ENCODE assay signal across 19 mouse cellular contexts in genomic region chr7:118953626-118954282, GRCm38 (mm10). TPM values are rescaled to one million over a fixed set of nuclear protein-coding genes. Genes with fewer than 3 reads are reported as not detected.
A peak's percentile ranks its signal among the peaks of the same experiment; 100 is the strongest.
DNase-seq lines count a peak whose midpoint lies in the region; ATAC-seq and TF ChIP-seq lines count a peak whose summit lies in the region.
"Had no signal": no experiment of that assay in that cellular context is flagged by ENCODE, and none has a peak within 500 bp of the region (broad histone marks: within the 10 kb centered on the region; RNA-seq: fewer than 3 reads in every experiment).

No protein-coding gene starts in this region.

- H3K4me2 ChIP-seq in intestine, embryonic 15.5 days (replicated peaks): no peak overlapping the region
- H3K4me2 ChIP-seq in stomach, postnatal 0 days (replicated peaks; ENCODE audit: low read depth): no peak overlapping the region
- H3K4me2 ChIP-seq: heart, embryonic 13.5 days; limb, embryonic 12.5 days; midbrain, embryonic 15.5 days; stomach, embryonic 15.5 days had no signal

- ATAC-seq in intestine, embryonic 15.5 days: peak; percentile 31; the same call in 1 of the 2 replicates
- ATAC-seq in stomach, postnatal 0 days (ENCODE audit: low FRiP score, low TSS enrichment): 0 out of 2 replicates have a peak, but pooled peaks have one; percentile 10
- ATAC-seq: midbrain, embryonic 15.5 days had no signal

- no peak for TF ChIP-seq EP300 in stomach, postnatal 0 days (optimal IDR thresholded peaks at IDR 0.05)

- no peaks in the 10 kb centered on the region for H3K27me3 ChIP-seq in cerebellum, adult 2 months (ENCODE audit: control insufficient read depth, insufficient read depth, low read length)
- no peaks in the 10 kb centered on the region for H3K27me3 ChIP-seq in intestine, embryonic 15.5 days (replicated peaks)
- no peaks in the 10 kb centered on the region for H3K27me3 ChIP-seq in stomach, postnatal 0 days (ENCODE audit: control insufficient read depth, insufficient read depth, low read length)
- H3K27me3 ChIP-seq: heart, embryonic 13.5 days; limb, embryonic 12.5 days; midbrain, embryonic 15.5 days; stomach, embryonic 15.5 days had no signal

- no peak overlapping the region for H3K4me3 ChIP-seq in cerebellum, adult 2 months (replicated peaks; ENCODE audit: insufficient read depth, low read depth, low read length)
- no peak overlapping the region for H3K4me3 ChIP-seq in layer of hippocampus, adult 2 months
- no peak overlapping the region for H3K4me3 ChIP-seq in intestine, embryonic 15.5 days (replicated peaks)
- H3K4me3 ChIP-seq in stomach, postnatal 0 days (ENCODE audit: low read depth, low read length): no peak overlapping the region
- H3K4me3 ChIP-seq: heart, embryonic 13.5 days; limb, embryonic 12.5 days; megakaryocyte, embryonic 14.5 days; midbrain, embryonic 15.5 days; myocyte; stomach, embryonic 15.5 days had no signal

- no peak for DNase-seq in cerebellum, adult 2 months
- no peak for DNase-seq in cerebellum, postnatal 36 days
- no peak for DNase-seq in layer of hippocampus, adult 2 months (ENCODE audit: low spot score in 2 of 2)
- DNase-seq in layer of hippocampus, adult 9-11 months: no peak
- DNase-seq in stomach, postnatal 0 days (ENCODE audit: low spot score): no peak
- DNase-seq in retina, embryonic 14.5 days (ENCODE audit: low spot score): no peak
- DNase-seq: cerebellum, adult 9-11 months; heart, adult 11 months; kidney, postnatal 36 days; right cerebral cortex, postnatal 14 days had no signal

- TF ChIP-seq CTCF in cerebellum, adult 2 months (IDR thresholded peaks at IDR 0.05; ENCODE audit: borderline replicate concordance, insufficient read depth, low read depth, low read length): no peak
- TF ChIP-seq CTCF in layer of hippocampus, adult 2 months (conservative IDR thresholded peaks at IDR 0.05): no peak
- no peak for TF ChIP-seq CTCF in stomach, postnatal 0 days (IDR thresholded peaks at IDR 0.05; ENCODE audit: low read depth)

- H3K27ac ChIP-seq in cerebellum, adult 2 months (ENCODE audit: insufficient read depth, low read length): peak overlapping the region; percentile 52; the same call in 1 of the 2 replicates
- H3K27ac ChIP-seq in layer of hippocampus, adult 2 months: peak overlapping the region; percentile 14
- H3K27ac ChIP-seq in intestine, embryonic 15.5 days: no peak overlapping the region
- no peak overlapping the region for H3K27ac ChIP-seq in stomach, postnatal 0 days (replicated peaks)
- H3K27ac ChIP-seq: heart, embryonic 13.5 days; limb, embryonic 12.5 days; liver, embryonic 14.5 days; midbrain, embryonic 15.5 days; stomach, embryonic 15.5 days had no signal

- WGBS in cerebellum, adult 2 months: 18% methylated on average over 11 of the region's 11 CpGs
- WGBS in intestine, embryonic 15.5 days: 60% methylated on average over 11 of the region's 11 CpGs
- 48% methylated on average over 11 of the region's 11 CpGs for WGBS in stomach, postnatal 0 days

- TF ChIP-seq POLR2A in cerebellum, adult 2 months (IDR thresholded peaks at IDR 0.05; ENCODE audit: borderline replicate concordance, insufficient read depth, low read length): no peak

- H3K36me3 ChIP-seq in intestine, embryonic 15.5 days: no peaks in the 10 kb centered on the region
- H3K36me3 ChIP-seq in stomach, postnatal 0 days (ENCODE audit: control insufficient read depth, insufficient read depth, low read length): no peaks in the 10 kb centered on the region
- H3K36me3 ChIP-seq: G1E; heart, embryonic 13.5 days; limb, embryonic 12.5 days; midbrain, embryonic 15.5 days; stomach, embryonic 15.5 days had no signal

- no peaks in the 10 kb centered on the region for H3K9me3 ChIP-seq in intestine, embryonic 15.5 days
- no peaks in the 10 kb centered on the region for H3K9me3 ChIP-seq in stomach, postnatal 0 days (ENCODE audit: control insufficient read depth, low read length)
- H3K9me3 ChIP-seq: G1E; heart, embryonic 13.5 days; limb, embryonic 12.5 days; megakaryocyte, embryonic 14.5 days; midbrain, embryonic 15.5 days; stomach, embryonic 15.5 days had no signal

- H3K4me1 ChIP-seq in cerebellum, adult 2 months (ENCODE audit: control insufficient read depth, insufficient read depth, low read length): peaks cover 11% of the 10 kb centered on the region
- no peaks in the 10 kb centered on the region for H3K4me1 ChIP-seq in intestine, embryonic 15.5 days (replicated peaks)
- no peaks in the 10 kb centered on the region for H3K4me1 ChIP-seq in stomach, postnatal 0 days (replicated peaks; ENCODE audit: control insufficient read depth, insufficient read depth)
- H3K4me1 ChIP-seq: limb, embryonic 12.5 days; megakaryocyte, embryonic 14.5 days; midbrain, embryonic 15.5 days had no signal

- H3K9ac ChIP-seq in intestine, embryonic 15.5 days: no peak overlapping the region
- H3K9ac ChIP-seq in stomach, postnatal 0 days (ENCODE audit: low read length): no peak overlapping the region
- H3K9ac ChIP-seq: heart, embryonic 13.5 days; limb, embryonic 12.5 days; liver, embryonic 14.5 days; midbrain, embryonic 15.5 days; stomach, embryonic 15.5 days had no signal

RNA-seq across cellular contexts. Expression of gene Gprc5b, which starts 41.3 kb away (rescaled TPM):
- 339 and 347 TPM in 2 replicates for polyA plus RNA-seq in cerebellum, adult 2 months (2012; rRNA removed)
- 100 to 1,000 TPM; 124 to 134 TPM for total RNA-seq in layer of hippocampus, adult 2 months (2021)
- 3.3 TPM in 2 replicates for polyA plus RNA-seq in intestine, embryonic 15.5 days (2015; fragmentation: Nextera tagmentation; extraction: Ambion mirVana)
- 0.96 and 1.5 TPM in 2 replicates for polyA plus RNA-seq in stomach, postnatal 0 days (2015; fragmentation: Nextera tagmentation; extraction: Ambion mirVana)
- polyA plus RNA-seq: G1E had no signal

Comparison
In these comparisons a context has a peak if more than half of its experiments do, and no peak if none do; other contexts are left out.
1. H3K27ac ChIP-seq: peak in cerebellum, adult 2 months (single experiment) and layer of hippocampus, adult 2 months (single experiment); none in intestine, embryonic 15.5 days (single experiment) and stomach, postnatal 0 days (single experiment).
2. RNA of gene Gprc5b, which starts 41.3 kb away (polyA plus RNA-seq): 339 to 347 TPM in cerebellum, adult 2 months; 3.3 TPM in intestine, embryonic 15.5 days and 0.96 to 1.5 TPM in stomach, postnatal 0 days; every median in the first group is over 10 times any median in the second.